In genomic region chr2:84607842-84608241, GRCm38 (mm10) we compare ENCODE assay signal across 22 mouse cellular contexts. TPM values are rescaled to one million over a fixed set of nuclear protein-coding genes. Genes with fewer than 3 reads are reported as not detected.
DNase-seq lines count a peak whose midpoint lies in the region; ATAC-seq and TF ChIP-seq lines count a peak whose summit lies in the region.
"Had no signal": no experiment of that assay in that cellular context is flagged by ENCODE, and none has a peak within 500 bp of the region (broad histone marks: within the 10 kb centered on the region; RNA-seq: fewer than 3 reads in every experiment).

No protein-coding gene starts in this region.

- no peak overlapping the region for H3K27ac ChIP-seq in embryonic facial prominence, embryonic 14.5 days (replicated peaks; ENCODE audit: low read depth, low read length)
- H3K27ac ChIP-seq in embryonic facial prominence, embryonic 10.5 days (replicated peaks), result no peak overlapping the region
- no peak overlapping the region for H3K27ac ChIP-seq in lung, postnatal 0 days (ENCODE audit: low read length)

- CTCF ChIA-PET in Patski (lab: Charles Lee), result interaction anchor here (1.2 to 1.6 kb wide), 3 partner anchors 10 to 54 kb away, joined by 4 to 5 read pairs (median 5); no protein-coding TSS in a partner anchor

- ATAC-seq in embryonic facial prominence, embryonic 14.5 days (ENCODE audit: low read depth), result peak; percentile 68; the same call in 1 of the 2 replicates
- ATAC-seq in lung, postnatal 0 days, result no peak
- ATAC-seq in Patski, result peak; percentile 90
- ATAC-seq: activated CD4-positive, CD25-positive, alpha-beta regulatory T cell, adult 4 months; CD4-positive, CD25-positive, alpha-beta regulatory T cell, adult 4 months had no signal

- peaks cover 96% of the 10 kb centered on the region for H3K36me3 ChIP-seq in embryonic facial prominence, embryonic 14.5 days (ENCODE audit: control insufficient read depth, insufficient read depth, low read length)
- peaks cover 100% of the 10 kb centered on the region for H3K36me3 ChIP-seq in embryonic facial prominence, embryonic 10.5 days (replicated peaks)
- H3K36me3 ChIP-seq in lung, postnatal 0 days (ENCODE audit: insufficient read depth, low read length), result peaks cover 66% of the 10 kb centered on the region

- no peak overlapping the region for H3K4me2 ChIP-seq in embryonic facial prominence, embryonic 14.5 days (ENCODE audit: low read depth, low read length)
- no peak overlapping the region for H3K4me2 ChIP-seq in lung, postnatal 0 days (replicated peaks; ENCODE audit: low read depth, low read length)

- H3K9me3 ChIP-seq in embryonic facial prominence, embryonic 14.5 days (ENCODE audit: control insufficient read depth, low read length), result no peaks in the 10 kb centered on the region
- H3K9me3 ChIP-seq in embryonic facial prominence, embryonic 10.5 days, result no peaks in the 10 kb centered on the region
- H3K9me3 ChIP-seq in lung, postnatal 0 days (ENCODE audit: low read length), result no peaks in the 10 kb centered on the region
- H3K9me3 ChIP-seq: G1E had no signal

- no peak for TF ChIP-seq EP300 in lung, postnatal 0 days (IDR thresholded peaks at IDR 0.05)

- no peak overlapping the region for H3K4me3 ChIP-seq in embryonic facial prominence, embryonic 14.5 days (ENCODE audit: low read depth, low read length)
- H3K4me3 ChIP-seq in embryonic facial prominence, embryonic 10.5 days, result no peak overlapping the region
- no peak overlapping the region for H3K4me3 ChIP-seq in lung, postnatal 0 days (ENCODE audit: low read depth, low read length)

- no peak for TF ChIP-seq CTCF in lung, postnatal 0 days (IDR thresholded peaks at IDR 0.05)
- TF ChIP-seq CTCF in Patski (IDR thresholded peaks at IDR 0.05), result no peak

- no peaks in the 10 kb centered on the region for H3K27me3 ChIP-seq in embryonic facial prominence, embryonic 14.5 days (replicated peaks; ENCODE audit: control insufficient read depth, insufficient read depth, low read length)
- H3K27me3 ChIP-seq in embryonic facial prominence, embryonic 10.5 days (replicated peaks; ENCODE audit: low read depth, poor library complexity, severe bottlenecking), result no peaks in the 10 kb centered on the region
- H3K27me3 ChIP-seq in lung, postnatal 0 days (replicated peaks; ENCODE audit: insufficient read depth, low read length), result no peaks in the 10 kb centered on the region
- H3K27me3 ChIP-seq in Patski, result no peaks in the 10 kb centered on the region
- H3K27me3 ChIP-seq: CH12.LX had no signal

- WGBS in embryonic facial prominence, embryonic 14.5 days, result 65% methylated on average over 1 of the region's 1 CpGs
- WGBS in embryonic facial prominence, embryonic 10.5 days, result 74% methylated on average over 1 of the region's 1 CpGs
- 89% methylated on average over 1 of the region's 1 CpGs for WGBS in lung, postnatal 0 days

- POLR2A ChIA-PET in Patski (lab: Charles Lee), result interaction anchor here (0.9 to 1.2 kb wide), 2 partner anchors 10 to 17 kb away, joined by 3 read pairs; no protein-coding TSS in a partner anchor

- H3K4me1 ChIP-seq in embryonic facial prominence, embryonic 14.5 days (ENCODE audit: control insufficient read depth, insufficient read depth, low read length), result no peaks in the 10 kb centered on the region
- no peaks in the 10 kb centered on the region for H3K4me1 ChIP-seq in embryonic facial prominence, embryonic 10.5 days
- no peaks in the 10 kb centered on the region for H3K4me1 ChIP-seq in lung, postnatal 0 days (ENCODE audit: insufficient read depth, low read depth, low read length)

- no peak for DNase-seq in embryonic facial prominence, embryonic 14.5 days (ENCODE audit: low spot score)
- no peak for DNase-seq in embryonic facial prominence, embryonic 10.5 days (ENCODE audit: low spot score)
- DNase-seq in lung, postnatal 0 days (ENCODE audit: low spot score), result peak; percentile 3
- no peak for DNase-seq in lung, postnatal 10 days
- DNase-seq in Patski (ENCODE audit: low read depth, low spot score), result peak; percentile 46
- no peak for DNase-seq in thymus, postnatal 36 days
- DNase-seq: adrenal gland, adult 2 months; adrenal gland, adult 8-10 months; adrenal gland, postnatal 10 days; adrenal gland, postnatal 14 days; adrenal gland, postnatal 25 days; adrenal gland, postnatal 36 days; B cell, adult 2 months; cerebellum, adult 11 months; cerebellum, adult 11-12 months; cerebellum, adult 18-20 months; cerebellum, adult 2 months had no signal

- in situ Hi-C loops in Patski (cut with MboI; ENCODE audit: low pct_unique_long_range_greater_than_20kb), result no loop called here

- no peak overlapping the region for H3K9ac ChIP-seq in embryonic facial prominence, embryonic 14.5 days (ENCODE audit: low read depth, low read length)
- H3K9ac ChIP-seq in lung, postnatal 0 days (replicated peaks; ENCODE audit: low read depth), result no peak overlapping the region

RNA-seq across cellular contexts. Expression of gene Ctnnd1, which starts 42.7 kb away (rescaled TPM):
- polyA plus RNA-seq in embryonic facial prominence, embryonic 14.5 days (2014; fragmentation: Nextera tagmentation; extraction: Ambion mirVana), result 48.9 and 49.0 TPM in 2 replicates
- 43.3 and 44.3 TPM in 2 replicates for polyA plus RNA-seq in embryonic facial prominence, embryonic 10.5 days (2016; fragmentation: Nextera tagmentation; extraction: Ambion mirVana)
- polyA plus RNA-seq in lung, postnatal 0 days (2015; fragmentation: Nextera tagmentation; extraction: Ambion mirVana), result 38.2 and 42.9 TPM in 2 replicates
- 102 TPM for polyA plus RNA-seq in Patski (2021)

RNA-seq across cellular contexts. Expression of gene Btbd18, which starts 51.0 kb away (rescaled TPM):
- 0.14 TPM in 1 of 2 replicates, not detected in the other for polyA plus RNA-seq in embryonic facial prominence, embryonic 14.5 days (2014; fragmentation: Nextera tagmentation; extraction: Ambion mirVana)
- 0.14 and 0.41 TPM in 2 replicates for polyA plus RNA-seq in embryonic facial prominence, embryonic 10.5 days (2016; fragmentation: Nextera tagmentation; extraction: Ambion mirVana)
- 0.06 and 0.07 TPM in 2 replicates for polyA plus RNA-seq in lung, postnatal 0 days (2015; fragmentation: Nextera tagmentation; extraction: Ambion mirVana)
- 0.10 TPM for polyA plus RNA-seq in Patski (2021)
- polyA plus RNA-seq: brain, embryonic 14.5 days; cerebellum, adult 2 months; G1E had no signal

Comparison
In these comparisons a context has a peak if more than half of its experiments do, and no peak if none do; other contexts are left out.
1. DNase-seq: peak in lung, postnatal 0 days (single experiment) and Patski (single experiment); none in embryonic facial prominence, embryonic 14.5 days (single experiment), embryonic facial prominence, embryonic 10.5 days (single experiment), lung, postnatal 10 days (single experiment) and thymus, postnatal 36 days (0 of 2).